Mouse (Mus musculus): ENCODE results near the gene Mrpl37.

Gene Mrpl37

GRCm38 (mm10) chr4:107019027-107019426 is 47.6 kb downstream of the Mrpl37 start:
- DNase-seq (ENCODE audit: low read depth, low spot score), result no peak

DNA sequence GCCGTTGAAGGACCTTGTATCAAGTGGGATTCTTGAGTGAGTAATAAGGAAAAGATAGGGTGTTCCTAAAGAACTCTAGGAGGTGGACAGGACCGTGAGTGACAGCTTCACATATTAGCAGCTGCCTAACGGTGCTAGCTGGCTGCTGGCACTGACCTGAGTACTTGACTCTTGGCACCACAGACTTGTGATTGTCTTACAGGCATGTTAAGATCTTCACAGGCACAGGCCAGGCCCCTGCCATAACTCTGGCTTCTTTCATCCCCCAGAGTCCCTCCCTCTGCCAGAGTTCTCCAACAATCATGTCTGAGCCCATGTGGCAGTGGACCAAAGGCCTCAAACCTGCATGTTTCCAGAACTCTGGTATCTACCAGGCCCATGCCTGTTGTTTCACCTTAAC is 48.1 kb downstream of the Mrpl37 start:
- no peak for DNase-seq (ENCODE audit: low read depth, low spot score)

GRCm38 (mm10) chr4:107017257-107017656 is 49.4 kb downstream of the Mrpl37 start:
- DNase-seq (ENCODE audit: low read depth, low spot score), result no peak

DNA sequence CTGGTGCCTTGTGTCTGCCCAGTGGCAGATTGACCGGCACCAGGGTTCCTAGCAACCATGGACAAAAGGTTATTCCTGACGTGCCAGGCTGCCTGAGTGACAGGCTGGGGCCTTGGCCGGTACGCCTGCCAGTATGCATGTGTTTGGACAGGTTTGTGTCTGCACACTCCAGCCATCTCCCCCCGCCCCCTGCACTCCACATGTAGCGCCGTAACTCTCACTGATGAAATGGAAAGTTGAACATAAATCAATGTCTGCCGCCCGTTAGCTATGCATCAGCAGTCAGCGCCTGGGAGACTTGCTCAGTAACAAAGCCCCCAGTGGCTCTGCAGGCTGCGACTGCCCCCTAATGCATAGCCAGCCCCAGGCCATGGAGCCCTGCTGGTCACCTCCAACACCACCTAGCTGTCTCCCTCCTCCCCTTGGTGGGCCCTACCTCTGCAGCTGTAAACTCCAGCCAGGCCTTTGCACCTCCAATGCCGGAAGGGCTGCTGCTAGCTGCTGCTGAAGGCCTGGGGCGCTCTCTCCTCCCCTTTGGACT is 50.6 kb downstream of the Mrpl37 start:
- no peak for DNase-seq (ENCODE audit: low read depth, low spot score)

GRCm38 (mm10) chr4:107013817-107014260 is 52.8 kb downstream of the Mrpl37 start:
- DNase-seq (ENCODE audit: low read depth, low spot score), result no peak

- no peak for DNase-seq (ENCODE audit: low read depth, low spot score)
Measured at GRCm38 (mm10) chr4:107013119-107013816, 53.4 kb downstream of the Mrpl37 start.

DNA sequence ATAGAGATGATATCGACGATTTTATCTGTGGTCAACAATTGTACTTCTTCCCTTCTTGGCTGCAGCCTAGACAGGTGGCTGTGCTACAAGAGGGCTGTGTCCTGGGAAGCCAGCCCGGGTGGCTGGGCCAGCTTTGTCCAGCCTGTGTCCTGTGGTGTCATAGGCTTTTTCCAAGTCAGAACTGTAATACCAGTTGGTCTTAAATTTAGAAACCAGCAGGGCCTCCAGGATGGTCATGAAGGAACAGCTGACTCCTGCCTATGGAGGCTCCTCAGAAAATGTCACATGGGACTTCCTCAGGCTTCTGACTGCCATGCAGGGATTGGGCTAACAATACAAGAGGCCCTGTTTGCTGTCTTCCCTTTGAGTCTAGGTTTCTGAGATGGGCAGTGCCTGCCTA is 54.1 kb downstream of the Mrpl37 start:
- no peak for DNase-seq (ENCODE audit: low read depth, low spot score)

DNA sequence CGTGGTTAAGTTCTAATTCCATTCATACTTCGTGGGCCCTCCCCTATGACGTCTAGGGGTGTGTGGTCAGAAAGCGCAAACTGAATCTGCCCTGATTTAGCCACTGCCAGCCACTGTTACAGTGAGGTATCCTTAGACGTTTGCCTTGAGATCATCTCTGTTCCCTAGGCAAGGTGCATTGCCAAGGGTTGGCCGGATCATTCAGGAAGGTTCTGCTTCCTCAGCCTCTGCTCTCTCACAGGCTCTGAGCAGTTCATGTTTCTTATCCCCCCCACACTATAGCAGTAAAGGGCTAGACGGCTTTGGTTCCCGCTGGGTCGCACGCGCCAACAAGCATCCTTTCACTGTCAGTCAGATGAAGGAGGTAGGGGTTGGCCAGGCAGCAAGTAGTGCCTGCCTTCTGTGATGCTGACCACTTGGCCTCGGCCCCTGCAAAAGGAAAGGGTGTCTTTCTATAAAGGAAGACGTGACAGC is 54.6 kb downstream of the Mrpl37 start:
- DNase-seq (ENCODE audit: low read depth, low spot score), result no peak

DNA sequence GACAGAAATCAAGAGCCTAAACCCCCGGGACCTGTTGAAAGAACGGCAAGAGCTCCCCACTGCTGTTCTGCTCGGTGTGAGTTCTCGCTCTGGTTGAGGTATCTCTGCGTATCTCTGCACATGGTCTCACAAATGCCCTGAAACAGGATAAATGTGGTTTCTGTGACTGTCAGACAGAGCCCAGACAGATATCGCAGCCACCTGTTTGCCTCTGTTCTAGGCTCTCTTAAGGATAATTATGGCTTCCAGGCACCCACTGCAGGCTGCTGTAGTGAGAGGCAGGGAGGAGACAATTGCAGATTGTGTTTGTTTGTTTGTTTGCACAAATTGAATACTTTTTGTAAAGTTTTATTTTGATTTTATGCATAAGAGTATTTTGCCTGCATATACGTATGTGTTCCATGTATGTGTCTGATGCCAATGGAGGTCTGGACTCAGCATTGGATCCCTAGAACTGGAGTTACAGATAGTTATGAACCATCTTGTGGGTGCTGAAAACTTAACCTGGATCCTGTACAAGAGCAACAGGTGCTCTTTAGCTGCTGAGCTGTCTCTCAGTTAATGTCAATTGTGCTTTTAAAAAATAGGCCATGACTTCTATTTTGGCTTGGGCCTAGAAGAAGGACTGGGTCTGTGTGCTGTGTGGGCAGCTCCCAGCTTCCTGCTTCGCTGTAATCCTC is 55.2 kb downstream of the Mrpl37 start:
- DNase-seq (ENCODE audit: low read depth, low spot score), result no peak

DNA sequence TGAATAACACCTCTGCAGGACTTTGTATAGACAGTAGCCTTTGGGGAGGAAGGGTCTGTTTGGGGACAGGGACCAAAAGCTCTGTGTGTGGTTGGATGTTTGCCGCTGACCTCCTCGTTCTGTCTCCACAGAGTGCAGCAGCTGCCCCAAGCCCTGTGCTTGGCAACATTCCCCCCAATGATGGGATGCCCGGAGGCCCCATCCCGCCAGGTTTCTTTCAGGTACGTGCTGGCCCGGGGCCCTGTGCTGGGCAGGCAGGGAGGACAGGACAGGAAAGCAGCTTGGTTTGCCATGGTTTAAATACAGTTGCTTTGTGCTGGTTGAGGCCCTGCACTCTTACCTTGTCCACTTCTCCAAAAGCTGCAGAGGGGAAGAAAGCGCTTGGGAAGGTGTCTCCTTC is 57.1 kb downstream of the Mrpl37 start:
- DNase-seq (ENCODE audit: low read depth, low spot score), result no peak

GRCm38 (mm10) chr4:107008161-107008560 is 58.5 kb downstream of the Mrpl37 start:
- DNase-seq (ENCODE audit: low read depth, low spot score), result no peak

GRCm38 (mm10) chr4:107007359-107007758 is 59.3 kb downstream of the Mrpl37 start:
- DNase-seq (ENCODE audit: low read depth, low spot score), result no peak

DNA sequence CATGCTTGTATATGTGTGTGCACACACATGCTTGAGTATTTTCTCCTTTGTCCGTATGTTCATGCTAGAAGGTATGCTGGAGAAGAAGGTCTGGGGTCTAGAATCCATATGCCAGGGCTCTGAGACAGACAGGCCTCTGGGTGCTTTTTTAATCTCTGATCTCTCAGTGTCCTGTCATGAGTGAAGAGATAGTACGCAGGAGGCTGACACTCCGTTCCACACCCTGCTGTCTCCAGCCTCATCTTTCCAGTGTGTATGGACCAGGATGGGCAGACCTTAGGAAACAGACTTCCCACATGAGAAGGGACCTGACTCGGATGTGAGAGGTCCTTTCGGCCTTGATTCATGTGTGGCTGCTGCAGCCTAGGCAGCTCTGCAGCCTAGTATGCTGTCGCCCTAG is 59.9 kb downstream of the Mrpl37 start:
- DNase-seq (ENCODE audit: low read depth, low spot score), result no peak

DNA sequence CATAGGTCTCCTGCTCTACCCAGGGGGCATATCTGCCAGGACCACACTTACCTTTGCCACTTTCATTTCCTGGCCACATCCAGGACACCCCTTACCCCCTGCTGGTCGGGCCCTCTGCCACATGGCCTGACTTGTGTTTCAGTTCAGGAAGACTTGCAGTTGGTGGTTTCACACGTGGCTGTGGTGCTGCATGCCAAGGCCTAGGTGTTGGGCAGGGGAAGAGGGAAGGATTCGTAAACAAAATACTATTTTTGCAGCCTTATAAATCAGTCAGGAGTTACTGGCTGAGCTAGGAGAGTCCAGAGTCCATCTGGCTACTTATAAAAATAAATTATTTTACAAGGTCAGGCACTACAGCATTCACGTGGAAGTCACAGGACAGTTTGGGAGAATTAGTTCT is 60.4 kb downstream of the Mrpl37 start:
- DNase-seq (ENCODE audit: low read depth, low spot score), result no peak
